15 mouse cellular contexts compared by ENCODE assay signal in genomic region chr9:37625129-37625528, GRCm38 (mm10). TPM values are rescaled to one million over a fixed set of nuclear protein-coding genes. Genes with fewer than 3 reads are reported as not detected.
DNase-seq lines count a peak whose midpoint lies in the region; ATAC-seq and TF ChIP-seq lines count a peak whose summit lies in the region.
"Had no signal": no experiment of that assay in that cellular context is flagged by ENCODE, and none has a peak within 500 bp of the region (broad histone marks: within the 10 kb centered on the region; RNA-seq: fewer than 3 reads in every experiment).

No protein-coding gene starts in this region.

- ATAC-seq in forebrain, embryonic 16.5 days, result peak; percentile 81
- ATAC-seq in midbrain, embryonic 12.5 days (ENCODE audit: low FRiP score, low read depth), result peak; percentile 79

- H3K4me3 ChIP-seq in layer of hippocampus, adult 2 months, result no peak overlapping the region
- no peak overlapping the region for H3K4me3 ChIP-seq in forebrain, embryonic 16.5 days (replicated peaks; ENCODE audit: low read length)
- H3K4me3 ChIP-seq in midbrain, embryonic 12.5 days, result no peak overlapping the region
- H3K4me3 ChIP-seq: liver, embryonic 15.5 days; myocyte had no signal

- no peaks in the 10 kb centered on the region for H3K36me3 ChIP-seq in forebrain, embryonic 16.5 days (ENCODE audit: control insufficient read depth, insufficient read depth)
- no peaks in the 10 kb centered on the region for H3K36me3 ChIP-seq in midbrain, embryonic 12.5 days
- H3K36me3 ChIP-seq in splenic B cell, adult 2 months (ENCODE audit: control insufficient read depth, insufficient read depth, low read length, poor library complexity, severe bottlenecking), result peaks cover 4% of the 10 kb centered on the region; the same call in 1 of the 2 replicates
- H3K36me3 ChIP-seq: liver, embryonic 15.5 days had no signal

- peak overlapping the region; percentile 94 for H3K27ac ChIP-seq in layer of hippocampus, adult 2 months
- peak overlapping the region; percentile 90 for H3K27ac ChIP-seq in forebrain, embryonic 16.5 days (ENCODE audit: low read length)
- H3K27ac ChIP-seq in midbrain, embryonic 12.5 days (replicated peaks), result peak overlapping the region; percentile 82
- H3K27ac ChIP-seq: liver, embryonic 15.5 days; macrophage had no signal

- no peak for TF ChIP-seq CTCF in layer of hippocampus, adult 2 months (conservative IDR thresholded peaks at IDR 0.05)

- peak overlapping the region; percentile 42 for H3K4me2 ChIP-seq in forebrain, embryonic 16.5 days (ENCODE audit: low read length)
- peak overlapping the region; percentile 29; the same call in 1 of the 2 replicates for H3K4me2 ChIP-seq in midbrain, embryonic 12.5 days (replicated peaks)
- H3K4me2 ChIP-seq: liver, embryonic 15.5 days had no signal

- WGBS in forebrain, embryonic 16.5 days, result 7% methylated on average over 3 of the region's 3 CpGs
- WGBS in midbrain, embryonic 12.5 days, result 31% methylated on average over 3 of the region's 3 CpGs

- no peaks in the 10 kb centered on the region for H3K27me3 ChIP-seq in forebrain, embryonic 16.5 days (replicated peaks; ENCODE audit: control insufficient read depth, insufficient read depth, low read length)
- H3K27me3 ChIP-seq in midbrain, embryonic 12.5 days, result peaks cover 2% of the 10 kb centered on the region; the same call in 1 of the 2 replicates
- H3K27me3 ChIP-seq in splenic B cell, adult 2 months (ENCODE audit: control insufficient read depth, insufficient read depth, low read length, poor library complexity, severe bottlenecking), result no peaks in the 10 kb centered on the region
- H3K27me3 ChIP-seq: liver, embryonic 15.5 days had no signal

- peaks cover 38% of the 10 kb centered on the region for H3K4me1 ChIP-seq in forebrain, embryonic 16.5 days (replicated peaks; ENCODE audit: control insufficient read depth, insufficient read depth, low read length)
- H3K4me1 ChIP-seq in midbrain, embryonic 12.5 days, result peaks cover 16% of the 10 kb centered on the region
- H3K4me1 ChIP-seq: liver, embryonic 15.5 days had no signal

- 0 out of 2 replicates have a peak overlapping the region, but pooled peaks have one; percentile 36 for H3K9ac ChIP-seq in forebrain, embryonic 16.5 days (replicated peaks; ENCODE audit: low read depth, low read length)
- no peak overlapping the region for H3K9ac ChIP-seq in midbrain, embryonic 12.5 days (replicated peaks)
- H3K9ac ChIP-seq: liver, embryonic 15.5 days had no signal

- H3K9me3 ChIP-seq in forebrain, embryonic 16.5 days (ENCODE audit: control insufficient read depth, low read length), result no peaks in the 10 kb centered on the region
- H3K9me3 ChIP-seq in midbrain, embryonic 12.5 days, result no peaks in the 10 kb centered on the region
- H3K9me3 ChIP-seq: liver, embryonic 15.5 days had no signal

- DNase-seq in layer of hippocampus, adult 2 months (ENCODE audit: low spot score in 2 of 2), result no peak
- no peak for DNase-seq in layer of hippocampus, postnatal 25 days (ENCODE audit: extremely low spot score in 1 of 2, low spot score in 1 of 2)
- DNase-seq in splenic B cell, adult 2 months (ENCODE audit: low read depth, low spot score), result peak; percentile 27
- no peak for DNase-seq in gastrocnemius, adult 8-10 months (ENCODE audit: low spot score in 2 of 2)
- no peak for DNase-seq in cerebellum, postnatal 4 days (ENCODE audit: low spot score in 2 of 2)
- DNase-seq in frontal cortex, postnatal 10 days (ENCODE audit: low spot score in 2 of 2), result no peak
- DNase-seq: gastrocnemius, postnatal 25 days had no signal

RNA-seq across cellular contexts. Expression of gene Spa17, which starts 11.6 kb away (rescaled TPM):
- total RNA-seq in layer of hippocampus, adult 2 months (2021), result 1 to 10 TPM; 1.5 to 1.9 TPM
- 1 to 10 TPM; 2.3 to 2.8 TPM for total RNA-seq in layer of hippocampus, postnatal 25 days (2021)
- 6.1 and 6.9 TPM in 2 replicates for polyA plus RNA-seq in forebrain, embryonic 16.5 days (2015; fragmentation: Nextera tagmentation; extraction: Ambion mirVana)
- 13.2 and 15.9 TPM in 2 replicates for polyA plus RNA-seq in midbrain, embryonic 12.5 days (2016; fragmentation: Nextera tagmentation; extraction: Ambion mirVana)
- 1 to 10 TPM; 1.6 to 3.1 (median 2.2) TPM for total RNA-seq in gastrocnemius, adult 8-10 months (2022)

RNA-seq across cellular contexts. Expression of gene Tbrg1, which starts 32.0 kb away (rescaled TPM):
- total RNA-seq in layer of hippocampus, adult 2 months (2021), result 10 to 100 TPM; 46.9 to 47.0 TPM
- total RNA-seq in layer of hippocampus, postnatal 25 days (2021), result 10 to 100 TPM; 47.4 to 49.8 TPM
- 79.2 and 80.7 TPM in 2 replicates for polyA plus RNA-seq in forebrain, embryonic 16.5 days (2015; fragmentation: Nextera tagmentation; extraction: Ambion mirVana)
- 106 and 123 TPM in 2 replicates for polyA plus RNA-seq in midbrain, embryonic 12.5 days (2016; fragmentation: Nextera tagmentation; extraction: Ambion mirVana)
- total RNA-seq in gastrocnemius, adult 8-10 months (2022), result 10 to 100 TPM; 27.5 to 33.7 (median 28.8) TPM

RNA-seq across cellular contexts. Expression of gene Panx3, which starts 43.9 kb away (rescaled TPM):
- total RNA-seq in layer of hippocampus, adult 2 months (2021), result not detected
- not detected for total RNA-seq in layer of hippocampus, postnatal 25 days (2021)
- polyA plus RNA-seq in forebrain, embryonic 16.5 days (2015; fragmentation: Nextera tagmentation; extraction: Ambion mirVana), result 0.96 TPM in 1 of 2 replicates, not detected in the other
- 0.24 and 0.71 TPM in 2 replicates for polyA plus RNA-seq in midbrain, embryonic 12.5 days (2016; fragmentation: Nextera tagmentation; extraction: Ambion mirVana)
- total RNA-seq in gastrocnemius, adult 8-10 months (2022), result not detected
- total RNA-seq: gastrocnemius, postnatal 25 days; layer of hippocampus, postnatal 10 days had no signal
- polyA plus RNA-seq: heart, embryonic 14.5 days; limb, embryonic 11.5 days; liver, embryonic 15.5 days; macrophage had no signal
